Mouse (Mus musculus): ENCODE data around the gene Gm20521. TPM values are rescaled to one million over a fixed set of nuclear protein-coding genes. Genes with fewer than 3 reads are reported as not detected.
"Not testable (repeated sequence)": the region's sequence is repeated elsewhere in the genome, so short reads cannot be mapped to it uniquely, and the experiment has no call there.

The Gm20521 gene
- polyA plus RNA-seq, 1 experiment from 2014 or later = not detected

DNA sequence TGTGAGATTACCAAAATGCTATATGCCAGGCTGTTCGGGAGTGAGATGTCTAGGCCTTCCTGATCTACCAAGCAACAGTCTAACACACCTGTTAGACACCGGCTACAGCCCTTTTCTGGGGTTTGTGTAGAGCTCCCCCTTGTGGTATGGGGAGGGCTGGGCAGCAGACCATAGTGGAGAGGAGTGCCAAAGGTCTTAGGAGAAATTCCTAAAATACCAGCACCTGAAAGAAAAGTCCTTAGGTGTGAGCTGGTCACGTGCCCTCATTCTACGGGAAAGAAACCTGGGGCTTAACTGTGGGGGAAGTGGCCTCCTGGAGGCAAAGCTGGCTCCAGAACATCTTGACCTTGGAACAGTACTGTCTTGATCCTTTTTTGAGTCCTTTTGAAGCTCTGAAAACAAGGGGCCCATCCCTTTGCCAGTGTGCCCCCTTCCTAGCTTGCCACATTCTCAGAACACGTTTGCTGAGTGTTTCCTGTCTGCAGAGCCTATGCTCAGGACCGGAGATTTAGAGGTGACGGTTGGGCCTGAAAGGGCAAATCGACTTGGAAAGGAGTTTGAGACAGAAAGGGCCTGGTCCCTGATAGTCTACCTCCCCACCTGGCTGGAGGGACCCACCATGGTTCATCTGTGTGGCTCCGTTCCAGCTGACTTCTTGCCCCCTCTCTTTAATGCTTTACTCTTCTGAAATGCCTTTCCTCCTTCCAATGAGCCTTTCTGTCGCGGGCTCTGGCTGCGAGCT is 56.4 kb downstream of the Gm20521 start:
- WGBS (ENCODE audit: insufficient replicate concordance) = 41% methylated on average over 12 of the region's 12 CpGs

DNA sequence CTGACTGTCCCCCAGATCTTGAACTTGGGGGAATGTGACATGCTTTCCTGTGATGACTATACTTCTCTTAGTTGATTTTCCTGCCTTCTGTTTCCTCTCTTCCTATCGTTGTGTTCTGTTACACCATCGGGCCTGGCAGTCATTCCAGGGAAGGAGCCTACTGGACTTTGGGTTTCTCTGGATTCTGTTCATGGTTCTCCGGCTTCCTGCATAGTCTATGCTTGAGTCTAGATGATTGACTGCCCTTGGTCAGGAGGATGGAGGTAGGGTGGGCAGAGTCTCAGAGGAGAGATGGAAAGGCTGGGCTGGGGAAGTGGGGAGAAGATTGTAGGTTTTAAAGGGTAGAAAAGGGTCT is 56.9 kb downstream of the Gm20521 start:
- H3K27me3 ChIP-seq (replicated peaks) = peaks cover 37% of the 10 kb centered on the region; the same call in 1 of the 2 replicates
- H3K4me2 ChIP-seq = no peak overlapping the region
- no peak overlapping the region for H3K9ac ChIP-seq
- H3K27ac ChIP-seq = no peak overlapping the region
- WGBS (ENCODE audit: insufficient replicate concordance) = 52% methylated on average over 3 of the region's 3 CpGs
- H3K36me3 ChIP-seq = no peaks in the 10 kb centered on the region
- no peaks in the 10 kb centered on the region for H3K9me3 ChIP-seq (replicated peaks)
- ATAC-seq = no peak
- no peaks in the 10 kb centered on the region for H3K4me1 ChIP-seq
- no peak overlapping the region for H3K4me3 ChIP-seq

More for the DNA sequence above, 56.4 kb downstream of the Gm20521 start:
- H3K27ac ChIP-seq = no peak overlapping the region
- no peaks in the 10 kb centered on the region for H3K36me3 ChIP-seq
- no peak overlapping the region for H3K4me2 ChIP-seq
- no peaks in the 10 kb centered on the region for H3K9me3 ChIP-seq (replicated peaks)
- no peak for ATAC-seq
- no peak overlapping the region for H3K9ac ChIP-seq
- no peaks in the 10 kb centered on the region for H3K4me1 ChIP-seq
- no peak overlapping the region for H3K4me3 ChIP-seq
- H3K27me3 ChIP-seq (replicated peaks) = peaks cover 41% of the 10 kb centered on the region

DNA sequence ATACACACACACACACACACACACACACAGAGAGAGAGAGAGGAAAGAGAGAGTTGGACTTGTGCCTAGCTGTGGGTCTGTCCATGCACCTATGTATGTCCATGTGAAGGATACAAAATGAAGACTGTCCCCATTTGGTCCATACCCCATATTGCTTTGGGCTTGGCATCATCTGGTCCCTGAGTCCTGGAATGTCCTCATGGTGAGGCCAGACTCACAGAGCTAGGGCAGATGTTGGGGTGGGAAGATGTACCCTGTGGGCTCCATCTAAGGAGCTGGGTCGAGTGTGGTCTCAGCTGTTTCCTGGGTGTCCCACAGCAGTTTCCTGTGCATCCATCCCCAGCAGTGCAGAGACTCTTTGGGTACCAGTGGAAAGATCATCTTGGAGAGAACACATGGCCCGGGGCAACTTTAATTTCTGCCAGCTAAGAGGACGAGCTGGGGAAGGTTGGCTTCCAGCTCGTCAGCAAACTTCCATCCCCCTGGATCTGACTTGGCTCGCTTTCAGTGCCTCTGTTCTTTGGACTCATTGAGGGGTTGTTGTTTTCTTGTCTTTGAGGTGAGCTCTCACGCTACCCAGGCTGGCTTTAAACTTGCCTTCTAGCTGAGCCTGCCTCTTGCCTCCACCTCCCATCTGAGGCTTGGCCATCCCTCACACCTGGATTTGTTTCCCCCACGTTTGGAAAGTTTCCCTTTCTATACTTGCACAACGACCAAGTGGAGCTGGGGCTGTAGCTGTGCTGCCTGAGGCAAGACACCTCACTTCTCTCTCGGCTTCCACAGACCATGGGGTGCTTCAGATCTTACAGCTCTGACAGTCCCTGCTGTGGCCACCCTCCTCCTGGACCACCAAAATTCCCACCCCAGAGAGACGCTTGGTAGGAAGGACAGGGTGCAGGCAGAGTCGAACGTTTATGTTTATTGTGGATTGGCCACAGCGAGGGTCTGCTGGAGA is 58.1 kb downstream of the Gm20521 start:
- H3K36me3 ChIP-seq = no peaks in the 10 kb centered on the region
- WGBS (ENCODE audit: insufficient replicate concordance) = 41% methylated on average over 13 of the region's 13 CpGs
- ATAC-seq = no peak

DNA sequence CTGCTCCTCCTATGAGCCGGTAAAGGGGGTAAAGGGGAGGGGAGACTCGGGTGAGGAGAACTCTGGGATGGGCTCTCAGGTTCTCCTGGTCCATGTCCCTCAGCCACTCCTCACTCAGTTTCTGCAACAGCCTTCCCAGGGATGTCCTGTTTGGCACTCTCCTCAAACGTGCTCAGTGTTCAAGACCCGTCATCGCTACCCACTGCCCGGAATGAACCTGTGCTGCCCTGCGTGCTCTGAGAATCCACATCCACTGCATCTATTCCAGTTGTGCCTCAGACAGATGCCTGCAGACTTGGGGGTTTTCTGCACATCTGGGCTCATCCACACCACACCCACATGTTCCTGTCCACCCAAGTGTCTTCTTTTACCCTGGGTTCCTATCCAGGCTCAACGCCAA is 59.2 kb downstream of the Gm20521 start:
- ATAC-seq = no peak

More for the DNA sequence above, 58.1 kb downstream of the Gm20521 start:
- Histone ChIP-seq H3K9ac (no peak overlapping the region), H3K4me2 (no peak overlapping the region), H3K27me3 (replicated peaks) (peaks cover 25% of the 10 kb centered on the region; the same call in 1 of the 2 replicates), H3K4me1 (no peaks in the 10 kb centered on the region), H3K4me3 (no peak overlapping the region), H3K9me3 (replicated peaks) (no peaks in the 10 kb centered on the region), H3K27ac (no peak overlapping the region)

DNA sequence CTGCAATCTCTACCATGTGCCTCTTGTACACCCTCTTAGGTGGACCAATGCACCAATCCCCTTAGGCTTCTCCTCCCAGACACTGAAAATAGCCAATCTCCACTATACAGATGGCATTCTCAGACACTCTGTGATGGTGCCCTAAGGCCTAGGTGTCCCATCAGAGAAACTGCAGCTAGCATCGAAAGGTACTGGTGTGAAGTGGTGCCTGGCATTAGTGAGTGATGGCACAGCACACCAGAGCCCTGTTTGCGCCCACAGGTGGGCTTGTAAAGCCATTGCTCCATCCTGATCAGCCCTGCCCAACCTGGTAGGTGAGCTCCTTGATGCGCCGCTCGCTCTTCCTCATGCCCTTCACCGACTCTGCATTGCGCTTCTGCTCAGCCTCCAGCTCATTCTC is 60.7 kb downstream of the Gm20521 start:
- Histone ChIP-seq H3K9ac (no peak overlapping the region), H3K4me2 (no peak overlapping the region), H3K4me3 (no peak overlapping the region), H3K27me3 (replicated peaks) (peaks cover 17% of the 10 kb centered on the region; the same call in 1 of the 2 replicates), H3K9me3 (replicated peaks) (no peaks in the 10 kb centered on the region), H3K27ac (no peak overlapping the region), H3K36me3 (no peaks in the 10 kb centered on the region), H3K4me1 (no peaks in the 10 kb centered on the region)
- 73% methylated on average over 7 of the region's 7 CpGs for WGBS (ENCODE audit: insufficient replicate concordance)
- no peak for ATAC-seq

More for the DNA sequence above, 59.2 kb downstream of the Gm20521 start:
- Histone ChIP-seq H3K27me3 (replicated peaks) (peaks cover 20% of the 10 kb centered on the region; the same call in 1 of the 2 replicates), H3K4me1 (no peaks in the 10 kb centered on the region), H3K4me2 (no peak overlapping the region), H3K9ac (no peak overlapping the region), H3K9me3 (replicated peaks) (no peaks in the 10 kb centered on the region), H3K27ac (no peak overlapping the region), H3K4me3 (no peak overlapping the region), H3K36me3 (no peaks in the 10 kb centered on the region)
- WGBS (ENCODE audit: insufficient replicate concordance) = 68% methylated on average over 8 of the region's 8 CpGs

DNA sequence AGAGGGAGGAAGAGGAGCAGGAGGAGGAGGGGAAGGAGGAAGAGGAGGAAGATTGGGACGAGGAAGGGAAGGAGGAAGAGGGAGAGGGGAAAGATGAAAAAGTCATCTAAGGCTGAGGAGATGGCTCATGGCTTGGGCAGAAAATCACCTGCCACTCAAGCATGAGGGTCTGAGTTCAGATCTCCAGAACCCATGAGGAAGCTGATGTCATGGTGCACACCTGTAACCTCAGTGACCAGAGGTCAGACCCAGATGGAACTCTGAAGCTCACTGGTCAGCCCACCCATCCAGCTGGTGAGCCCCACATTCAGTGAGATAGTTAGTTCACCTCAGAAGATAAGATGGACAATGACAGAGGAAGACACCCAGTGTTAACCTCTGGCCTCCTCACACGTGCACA is 61.7 kb downstream of the Gm20521 start:
- no peak overlapping the region for H3K4me3 ChIP-seq
- H3K4me1 ChIP-seq = no peaks in the 10 kb centered on the region
- no peak overlapping the region for H3K27ac ChIP-seq
- no peak overlapping the region for H3K4me2 ChIP-seq
- H3K27me3 ChIP-seq (replicated peaks) = peaks cover 21% of the 10 kb centered on the region
- WGBS (ENCODE audit: insufficient replicate concordance) = 33% methylated on average over 2 of the region's 2 CpGs
- ATAC-seq = no peak
- no peak overlapping the region for H3K9ac ChIP-seq
- H3K36me3 ChIP-seq = no peaks in the 10 kb centered on the region
- H3K9me3 ChIP-seq (replicated peaks) = no peaks in the 10 kb centered on the region

DNA sequence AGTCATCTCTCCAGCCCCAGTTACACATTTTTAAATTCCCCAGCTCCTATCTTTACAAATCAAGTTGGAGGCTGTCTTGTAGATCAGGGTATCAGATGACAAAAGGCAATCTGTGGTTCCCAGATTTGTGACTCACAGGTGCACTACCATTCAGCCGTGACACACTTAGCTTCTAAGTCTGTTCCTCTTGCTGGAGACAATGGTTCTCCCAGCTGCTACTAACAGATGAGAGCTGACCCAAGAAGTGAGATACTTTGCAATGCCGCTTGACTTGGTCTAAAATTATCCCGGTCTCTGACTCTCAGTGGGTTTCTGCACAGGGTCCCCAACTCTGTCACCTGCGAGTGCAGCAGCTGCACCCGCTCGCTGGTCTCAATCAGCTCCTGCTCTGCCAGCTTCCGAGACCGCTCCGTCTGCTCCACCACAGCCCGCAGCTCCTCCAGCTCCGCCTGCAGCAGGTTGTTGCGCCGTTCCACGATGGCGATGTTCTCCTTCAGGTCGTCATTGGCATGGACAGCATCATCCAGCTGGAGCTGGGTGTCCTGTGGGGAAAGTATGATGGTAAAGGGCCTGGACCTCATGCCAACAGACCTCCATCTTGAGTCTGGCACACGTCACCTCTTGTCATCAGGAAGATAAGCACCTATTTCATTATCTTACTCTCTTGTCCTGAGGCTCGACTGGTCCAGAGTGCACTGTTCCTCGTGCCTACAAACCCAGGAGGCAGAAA is 62.9 kb downstream of the Gm20521 start:
- H3K4me3 ChIP-seq = no peak overlapping the region
- H3K4me1 ChIP-seq = no peaks in the 10 kb centered on the region
- no peak overlapping the region for H3K27ac ChIP-seq
- no peak overlapping the region for H3K4me2 ChIP-seq
- ATAC-seq = no peak
- no peaks in the 10 kb centered on the region for H3K36me3 ChIP-seq
- 67% methylated on average over 19 of the region's 19 CpGs for WGBS (ENCODE audit: insufficient replicate concordance)
- peaks cover 19% of the 10 kb centered on the region for H3K27me3 ChIP-seq (replicated peaks)
- H3K9ac ChIP-seq = no peak overlapping the region
- no peaks in the 10 kb centered on the region for H3K9me3 ChIP-seq (replicated peaks)

DNA sequence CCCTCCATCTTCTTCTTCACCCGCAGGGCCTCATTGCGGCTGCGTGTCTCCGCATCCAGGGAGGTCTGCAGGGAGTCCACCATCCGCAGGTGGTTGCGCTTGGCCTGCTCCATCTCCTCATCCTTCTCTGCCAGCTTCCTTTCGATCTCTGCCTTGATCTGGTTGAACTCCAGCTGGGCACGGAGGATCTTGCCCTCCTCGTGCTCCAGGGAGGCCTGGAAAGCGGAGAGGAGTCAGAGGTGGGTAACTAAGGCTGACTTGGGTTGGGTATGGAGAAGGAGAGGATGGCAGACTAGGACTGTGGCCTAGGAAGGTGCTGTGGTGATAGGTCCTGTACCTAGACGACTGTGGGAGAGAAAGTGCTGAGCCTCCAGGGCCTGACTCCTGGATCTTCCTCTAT is 63.8 kb downstream of the Gm20521 start:
- peaks cover 21% of the 10 kb centered on the region for H3K27me3 ChIP-seq (replicated peaks)
- not testable (repeated sequence) for H3K4me2 ChIP-seq; H3K4me1 ChIP-seq; H3K9ac ChIP-seq; H3K27ac ChIP-seq; H3K4me3 ChIP-seq; H3K9me3 ChIP-seq (replicated peaks); H3K36me3 ChIP-seq; ATAC-seq
- 72% methylated on average over 11 of the region's 11 CpGs for WGBS (ENCODE audit: insufficient replicate concordance)

Other genes starting within 250 kb of the Gm20521 start
- gene Gm17606, start 242.5 kb upstream of the Gm20521 start, polyA plus RNA-seq (2016; fragmentation: Nextera tagmentation; extraction: Ambion mirVana) = not detected in 2 replicates
- gene Cdh24, start 242.1 kb upstream of the Gm20521 start, polyA plus RNA-seq (2016; fragmentation: Nextera tagmentation; extraction: Ambion mirVana) = 0.61 and 1.0 TPM in 2 replicates
- gene 1700123O20Rik, start 197.2 kb upstream of the Gm20521 start, polyA plus RNA-seq (2016; fragmentation: Nextera tagmentation; extraction: Ambion mirVana) = 51.6 and 53.9 TPM in 2 replicates
- 74.1 and 76.0 TPM in 2 replicates for gene Acin1, start 196.5 kb upstream of the Gm20521 start, polyA plus RNA-seq (2016; fragmentation: Nextera tagmentation; extraction: Ambion mirVana)
- 0.05 TPM in 1 of 2 replicates, not detected in the other for gene Gm29776, start 184.6 kb upstream of the Gm20521 start, polyA plus RNA-seq (2016; fragmentation: Nextera tagmentation; extraction: Ambion mirVana)
- 3.3 and 3.7 TPM in 2 replicates for gene Cebpe, start 171.3 kb upstream of the Gm20521 start, polyA plus RNA-seq (2016; fragmentation: Nextera tagmentation; extraction: Ambion mirVana)
- gene Slc7a8, start 101.5 kb upstream of the Gm20521 start, polyA plus RNA-seq (2016; fragmentation: Nextera tagmentation; extraction: Ambion mirVana) = 2.8 and 3.4 TPM in 2 replicates
- gene Rnf212b, start 69.3 kb upstream of the Gm20521 start, polyA plus RNA-seq (2016; fragmentation: Nextera tagmentation; extraction: Ambion mirVana) = not detected in 2 replicates
- gene Homez, start 12.5 kb upstream of the Gm20521 start, polyA plus RNA-seq (2016; fragmentation: Nextera tagmentation; extraction: Ambion mirVana) = 4.0 and 4.1 TPM in 2 replicates
- gene Ppp1r3e, start 5.9 kb upstream of the Gm20521 start, polyA plus RNA-seq (2016; fragmentation: Nextera tagmentation; extraction: Ambion mirVana) = 0.80 and 0.83 TPM in 2 replicates
- 0.83 and 1.2 TPM in 2 replicates for gene Bcl2l2, start 64 bp upstream of the Gm20521 start, polyA plus RNA-seq (2016; fragmentation: Nextera tagmentation; extraction: Ambion mirVana)
- 97.0 and 97.9 TPM in 2 replicates for gene Pabpn1, start 9.1 kb downstream of the Gm20521 start, polyA plus RNA-seq (2016; fragmentation: Nextera tagmentation; extraction: Ambion mirVana)
- gene Slc22a17, start 29.7 kb downstream of the Gm20521 start, polyA plus RNA-seq (2016; fragmentation: Nextera tagmentation; extraction: Ambion mirVana) = 5.9 and 6.0 TPM in 2 replicates
- gene Efs, start 42.7 kb downstream of the Gm20521 start, polyA plus RNA-seq (2016; fragmentation: Nextera tagmentation; extraction: Ambion mirVana) = 1.5 and 2.0 TPM in 2 replicates
- not detected in 2 replicates for gene Il25, start 49.3 kb downstream of the Gm20521 start, polyA plus RNA-seq (2016; fragmentation: Nextera tagmentation; extraction: Ambion mirVana)
- gene Cmtm5, start 52.8 kb downstream of the Gm20521 start, polyA plus RNA-seq (2016; fragmentation: Nextera tagmentation; extraction: Ambion mirVana) = not detected in 2 replicates
- gene Myh6, start 83.5 kb downstream of the Gm20521 start, polyA plus RNA-seq (2016; fragmentation: Nextera tagmentation; extraction: Ambion mirVana) = 0.77 and 1.2 TPM in 2 replicates
- gene Gm17428, start 93.5 kb downstream of the Gm20521 start, polyA plus RNA-seq (2016; fragmentation: Nextera tagmentation; extraction: Ambion mirVana) = not detected in 2 replicates
- 0.82 and 2.4 TPM in 2 replicates for gene Myh7, start 111.2 kb downstream of the Gm20521 start, polyA plus RNA-seq (2016; fragmentation: Nextera tagmentation; extraction: Ambion mirVana)
- gene Ngdn, start 132.0 kb downstream of the Gm20521 start, polyA plus RNA-seq (2016; fragmentation: Nextera tagmentation; extraction: Ambion mirVana) = 55.6 and 57.5 TPM in 2 replicates
- gene Zfhx2, start 208.9 kb downstream of the Gm20521 start, polyA plus RNA-seq (2016; fragmentation: Nextera tagmentation; extraction: Ambion mirVana) = 2.4 and 2.5 TPM in 2 replicates
- 6.9 TPM in 2 replicates for gene Thtpa, start 211.3 kb downstream of the Gm20521 start, polyA plus RNA-seq (2016; fragmentation: Nextera tagmentation; extraction: Ambion mirVana)
- gene Ap1g2, start 223.2 kb downstream of the Gm20521 start, polyA plus RNA-seq (2016; fragmentation: Nextera tagmentation; extraction: Ambion mirVana) = 34.0 and 34.5 TPM in 2 replicates
- 0.15 and 0.18 TPM in 2 replicates for gene Jph4, start 233.5 kb downstream of the Gm20521 start, polyA plus RNA-seq (2016; fragmentation: Nextera tagmentation; extraction: Ambion mirVana)

Data from liver, embryonic 12.5 days (tissue).